Mouse (Mus musculus): ENCODE measurements around the gene Poll. TPM values are rescaled to one million over a fixed set of nuclear protein-coding genes. Genes with fewer than 3 reads are reported as not detected.

The Poll gene
- polyA plus RNA-seq, 1 experiment from 2014 or later = 12.7 TPM

- ATAC-seq (ENCODE audit: low FRiP score, low read depth) = peak; percentile 54
- H3K4me3 ChIP-seq = peak overlapping the region; percentile 32
- WGBS = under 1% methylated on average over 30 of the region's 30 CpGs
- H3K27me3 ChIP-seq = peaks cover 30% of the 10 kb centered on the region
- H3K4me2 ChIP-seq = peak overlapping the region; percentile 62
- H3K36me3 ChIP-seq = no peaks in the 10 kb centered on the region
- H3K27ac ChIP-seq (replicated peaks) = no peak overlapping the region
- no peaks in the 10 kb centered on the region for H3K9me3 ChIP-seq
- H3K4me1 ChIP-seq (replicated peaks) = peaks cover 40% of the 10 kb centered on the region
- peak overlapping the region; percentile 36 for H3K9ac ChIP-seq
Observed at GRCm38 (mm10) chr19:45544925-45545321, 15.4 kb downstream of the Poll start.

DNA sequence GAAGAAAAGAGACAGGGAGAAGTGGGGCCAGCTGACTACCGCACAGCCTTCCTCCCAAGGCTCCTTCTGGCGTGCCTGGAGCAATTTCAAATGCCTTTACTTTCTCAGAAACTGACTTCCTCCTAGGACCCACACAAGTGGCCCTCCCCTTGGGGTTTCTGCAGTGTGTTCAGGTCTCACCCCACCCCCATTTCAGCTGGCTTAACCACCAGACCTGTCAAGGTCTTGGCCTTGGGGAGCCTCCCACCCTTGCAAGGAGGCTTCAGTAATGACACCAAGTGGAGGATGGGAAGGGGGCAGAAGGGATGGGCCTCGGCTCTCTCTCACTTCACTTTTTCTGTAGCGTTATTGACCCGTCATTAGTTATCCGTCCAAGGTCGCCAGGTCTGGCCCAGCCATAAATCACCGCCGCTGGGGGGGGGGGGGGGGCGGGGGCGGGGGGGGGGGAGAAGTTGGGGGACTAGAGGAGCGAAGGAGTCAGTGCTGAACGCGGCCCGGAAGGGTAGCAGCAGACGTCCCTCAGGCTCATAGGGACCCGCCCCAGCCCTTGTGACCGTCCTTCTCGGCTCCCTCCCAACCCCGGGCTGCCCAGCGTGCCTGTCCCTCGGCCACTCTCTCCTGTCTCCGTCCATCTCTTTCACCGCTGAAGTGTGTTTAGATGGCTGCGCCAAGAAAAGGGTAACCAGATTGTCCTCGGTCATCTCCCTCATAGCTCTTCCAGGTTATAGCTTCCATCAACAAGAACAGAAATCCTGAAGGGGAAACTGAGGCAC is 16.0 kb downstream of the Poll start:
- H3K27ac ChIP-seq (replicated peaks) = no peak overlapping the region
- peaks cover 30% of the 10 kb centered on the region for H3K27me3 ChIP-seq
- H3K9me3 ChIP-seq = no peaks in the 10 kb centered on the region
- H3K36me3 ChIP-seq = no peaks in the 10 kb centered on the region
- peak overlapping the region; percentile 62 for H3K4me2 ChIP-seq
- peak overlapping the region; percentile 36 for H3K9ac ChIP-seq
- under 1% methylated on average over 19 of the region's 26 CpGs for WGBS
- ATAC-seq (ENCODE audit: low FRiP score, low read depth) = no peak
- peaks cover 44% of the 10 kb centered on the region for H3K4me1 ChIP-seq (replicated peaks)
- peak overlapping the region; percentile 32 for H3K4me3 ChIP-seq

DNA sequence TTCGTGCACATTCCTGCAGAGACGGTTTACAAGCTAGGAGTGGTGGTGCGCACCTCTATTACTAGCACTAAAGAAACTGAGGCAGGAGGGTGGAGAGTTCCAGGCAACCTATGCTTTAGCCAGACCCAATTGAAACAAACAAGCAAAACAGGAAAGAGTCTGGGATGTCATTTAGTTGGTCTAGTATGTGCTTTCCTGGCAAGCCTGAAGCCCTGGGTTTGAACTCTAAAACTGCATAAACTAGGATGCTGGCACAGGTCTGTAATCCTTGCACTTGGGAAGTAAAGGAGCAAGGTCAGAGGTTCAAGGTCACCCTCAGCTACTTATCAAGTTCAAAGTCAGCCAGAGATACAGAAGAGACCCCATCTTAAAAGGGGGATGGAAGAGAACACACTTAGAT is 18.3 kb downstream of the Poll start:
- ATAC-seq (ENCODE audit: low FRiP score, low read depth) = no peak
- Histone ChIP-seq H3K36me3 (no peaks in the 10 kb centered on the region), H3K4me3 (peak overlapping the region; percentile 41), H3K9ac (peak overlapping the region; percentile 50; the same call in 1 of the 2 replicates), H3K27me3 (peaks cover 29% of the 10 kb centered on the region), H3K4me1 (replicated peaks) (peaks cover 37% of the 10 kb centered on the region), H3K9me3 (no peaks in the 10 kb centered on the region), H3K4me2 (peak overlapping the region; percentile 84), H3K27ac (replicated peaks) (peak overlapping the region; percentile 81)
- 10% methylated on average over 3 of the region's 3 CpGs for WGBS

- H3K27me3 ChIP-seq = peaks cover 24% of the 10 kb centered on the region
- peak overlapping the region; percentile 84 for H3K4me2 ChIP-seq
- peaks cover 37% of the 10 kb centered on the region for H3K4me1 ChIP-seq (replicated peaks)
- no peaks in the 10 kb centered on the region for H3K36me3 ChIP-seq
- peak overlapping the region; percentile 81 for H3K27ac ChIP-seq (replicated peaks)
- H3K9me3 ChIP-seq = no peaks in the 10 kb centered on the region
- under 1% methylated on average over 23 of the region's 58 CpGs for WGBS
- peak overlapping the region; percentile 50 for H3K9ac ChIP-seq
- ATAC-seq (ENCODE audit: low FRiP score, low read depth) = peak; percentile 43; the same call in 1 of the 2 replicates
- H3K4me3 ChIP-seq = peak overlapping the region; percentile 41
Observed at GRCm38 (mm10) chr19:45541409-45542041, 18.8 kb downstream of the Poll start.

DNA sequence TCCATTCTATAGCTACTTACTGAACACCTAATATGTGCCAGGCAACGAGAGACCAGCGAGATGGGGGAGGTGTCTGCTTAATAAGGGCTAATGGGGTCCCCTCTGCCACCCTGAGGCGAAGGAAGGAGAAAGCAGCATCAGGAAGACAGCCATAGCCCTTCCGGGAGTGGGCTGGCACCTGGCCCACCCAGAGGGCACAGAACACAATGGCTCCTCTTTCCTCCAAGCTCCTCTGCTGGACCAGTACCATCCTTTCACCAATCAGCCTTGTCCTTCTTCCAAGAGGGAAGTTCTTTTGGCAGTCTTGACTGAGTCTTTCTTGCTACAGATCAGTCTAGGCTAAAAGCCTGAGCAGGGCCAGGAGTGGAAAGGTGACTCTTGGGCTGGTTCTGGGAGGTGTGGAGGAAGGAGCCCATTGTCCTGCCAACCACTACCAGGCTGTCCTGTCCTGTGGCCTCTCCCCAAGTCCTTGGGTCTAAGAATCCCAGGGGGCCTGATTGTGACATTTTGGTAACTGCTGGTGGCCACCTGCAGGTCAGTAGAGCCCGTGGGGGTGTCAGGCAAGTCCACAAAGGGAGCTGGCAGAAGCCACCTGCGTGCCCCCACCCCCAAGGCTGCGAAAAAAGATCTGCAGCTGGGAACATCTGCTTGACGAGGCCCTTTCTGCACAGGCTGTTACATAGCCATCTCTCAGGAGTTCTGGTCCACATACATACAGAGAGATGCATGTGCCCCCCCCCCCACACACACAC is 19.5 kb downstream of the Poll start:
- peak overlapping the region; percentile 50 for H3K9ac ChIP-seq
- H3K9me3 ChIP-seq = no peaks in the 10 kb centered on the region
- H3K27ac ChIP-seq (replicated peaks) = peak overlapping the region; percentile 81
- H3K27me3 ChIP-seq = peaks cover 17% of the 10 kb centered on the region
- WGBS = 15% methylated on average over 8 of the region's 8 CpGs
- H3K4me3 ChIP-seq = peak overlapping the region; percentile 41
- ATAC-seq (ENCODE audit: low FRiP score, low read depth) = peak; percentile 10; the same call in 1 of the 2 replicates
- no peaks in the 10 kb centered on the region for H3K36me3 ChIP-seq
- H3K4me1 ChIP-seq (replicated peaks) = peaks cover 42% of the 10 kb centered on the region
- peak overlapping the region; percentile 84 for H3K4me2 ChIP-seq

DNA sequence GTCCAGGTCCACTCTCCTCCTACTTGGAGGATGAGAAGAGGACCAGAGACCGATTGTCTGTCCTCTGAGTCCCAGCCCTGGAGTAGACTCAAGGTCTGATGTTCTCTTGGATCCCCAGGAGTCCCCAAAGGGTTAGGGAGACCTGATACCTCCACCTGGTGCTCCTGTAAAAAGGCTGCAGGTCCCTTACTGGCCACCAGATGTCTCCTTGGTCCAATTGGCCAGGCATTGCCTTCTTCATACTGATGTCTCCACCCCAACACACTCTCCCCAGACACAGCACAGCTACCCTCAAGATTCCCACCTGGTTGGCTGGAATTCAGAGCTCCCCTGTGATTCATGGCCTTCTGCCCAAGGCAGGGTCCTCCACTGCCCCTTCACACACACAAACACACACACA is 22.8 kb downstream of the Poll start:
- Histone ChIP-seq H3K4me1 (replicated peaks) (peaks cover 48% of the 10 kb centered on the region), H3K9me3 (no peaks in the 10 kb centered on the region)
- no peak for ATAC-seq (ENCODE audit: low FRiP score, low read depth)

DNA sequence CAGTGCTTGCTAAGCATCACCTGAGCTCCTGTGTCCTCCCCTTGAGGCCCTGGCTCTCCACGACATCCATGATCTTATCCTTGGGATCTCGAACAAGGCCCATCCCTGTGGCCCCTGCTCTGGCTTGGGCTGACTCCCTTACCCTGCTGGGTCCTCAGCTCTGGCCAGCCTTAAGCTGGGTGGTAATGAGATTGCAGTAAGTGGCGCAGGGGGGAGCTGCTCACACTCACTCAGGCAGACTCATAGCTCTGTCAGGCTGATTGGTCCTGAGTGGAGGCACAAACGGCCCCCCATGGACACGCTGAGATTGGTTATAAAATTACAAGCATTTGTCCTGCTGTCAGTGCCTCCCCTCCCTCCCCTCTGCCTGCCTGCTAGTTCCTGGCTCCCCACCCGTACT is 24.4 kb downstream of the Poll start:
- H3K36me3 ChIP-seq = no peaks in the 10 kb centered on the region
- ATAC-seq (ENCODE audit: low FRiP score, low read depth) = 0 out of 2 replicates have a peak, but pooled peaks have one; percentile 46
- no peaks in the 10 kb centered on the region for H3K9me3 ChIP-seq
- peak overlapping the region; percentile 49; the same call in 1 of the 2 replicates for H3K27ac ChIP-seq (replicated peaks)
- H3K4me1 ChIP-seq (replicated peaks) = peaks cover 34% of the 10 kb centered on the region
- no peaks in the 10 kb centered on the region for H3K27me3 ChIP-seq
- H3K9ac ChIP-seq = no peak overlapping the region
- 42% methylated on average over 6 of the region's 6 CpGs for WGBS
- H3K4me3 ChIP-seq = no peak overlapping the region
- H3K4me2 ChIP-seq = no peak overlapping the region

More for the DNA sequence above, 22.8 kb downstream of the Poll start:
- no peak overlapping the region for H3K9ac ChIP-seq
- H3K4me2 ChIP-seq = no peak overlapping the region
- H3K36me3 ChIP-seq = no peaks in the 10 kb centered on the region
- H3K27me3 ChIP-seq = peaks cover under 1% of the 10 kb centered on the region; the same call in 1 of the 2 replicates
- no peak overlapping the region for H3K4me3 ChIP-seq
- no peak overlapping the region for H3K27ac ChIP-seq (replicated peaks)
- 82% methylated on average over 1 of the region's 1 CpGs for WGBS

- peaks cover 28% of the 10 kb centered on the region for H3K4me1 ChIP-seq (replicated peaks)
- no peak overlapping the region for H3K27ac ChIP-seq (replicated peaks)
- H3K9ac ChIP-seq = no peak overlapping the region
- no peak overlapping the region for H3K4me3 ChIP-seq
- no peak for ATAC-seq (ENCODE audit: low FRiP score, low read depth)
- no peaks in the 10 kb centered on the region for H3K36me3 ChIP-seq
- WGBS = 71% methylated on average over 8 of the region's 8 CpGs
- H3K9me3 ChIP-seq = no peaks in the 10 kb centered on the region
- no peak overlapping the region for H3K4me2 ChIP-seq
- no peaks in the 10 kb centered on the region for H3K27me3 ChIP-seq
Observed at GRCm38 (mm10) chr19:45535214-45535735, 25.1 kb downstream of the Poll start.

DNA sequence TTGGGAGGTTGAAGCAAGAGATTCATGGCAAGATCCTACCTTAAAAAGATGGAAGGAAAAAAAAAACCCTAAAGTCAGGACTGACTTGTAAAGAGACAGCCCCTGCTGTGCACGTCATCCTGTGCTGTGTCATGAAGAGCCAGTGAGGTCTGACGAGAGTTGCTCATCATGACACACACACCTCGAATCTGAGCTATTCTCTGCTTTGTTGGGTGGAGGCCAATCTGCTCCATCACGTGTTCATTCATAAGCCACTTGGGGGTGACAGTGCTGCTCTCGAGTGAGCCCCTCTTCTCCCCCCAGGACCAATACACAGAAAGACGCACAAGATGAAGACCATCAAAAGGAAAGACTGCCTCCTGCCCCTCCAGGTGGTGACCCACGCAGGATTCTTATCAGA is 26.7 kb downstream of the Poll start:
- H3K9ac ChIP-seq = no peak overlapping the region
- H3K9me3 ChIP-seq = no peaks in the 10 kb centered on the region
- no peaks in the 10 kb centered on the region for H3K27me3 ChIP-seq
- no peak overlapping the region for H3K27ac ChIP-seq (replicated peaks)
- H3K4me1 ChIP-seq (replicated peaks) = peaks cover 20% of the 10 kb centered on the region; the same call in 1 of the 2 replicates
- ATAC-seq (ENCODE audit: low FRiP score, low read depth) = no peak
- 64% methylated on average over 7 of the region's 7 CpGs for WGBS
- no peak overlapping the region for H3K4me3 ChIP-seq
- no peak overlapping the region for H3K4me2 ChIP-seq
- peaks cover 6% of the 10 kb centered on the region for H3K36me3 ChIP-seq

- no peak overlapping the region for H3K27ac ChIP-seq (replicated peaks)
- ATAC-seq (ENCODE audit: low FRiP score, low read depth) = no peak
- no peak overlapping the region for H3K4me3 ChIP-seq
- no peak overlapping the region for H3K9ac ChIP-seq
- H3K36me3 ChIP-seq = peaks cover 26% of the 10 kb centered on the region
- H3K9me3 ChIP-seq = no peaks in the 10 kb centered on the region
- no peak overlapping the region for H3K4me2 ChIP-seq
- 76% methylated on average over 6 of the region's 6 CpGs for WGBS
- peaks cover 20% of the 10 kb centered on the region; the same call in 1 of the 2 replicates for H3K4me1 ChIP-seq (replicated peaks)
- H3K27me3 ChIP-seq = no peaks in the 10 kb centered on the region
Observed at GRCm38 (mm10) chr19:45531554-45531953, 28.8 kb downstream of the Poll start.

- Histone ChIP-seq H3K4me3 (no peak overlapping the region), H3K36me3 (peaks cover 30% of the 10 kb centered on the region), H3K9ac (no peak overlapping the region), H3K4me1 (replicated peaks) (peaks cover 12% of the 10 kb centered on the region; the same call in 1 of the 2 replicates), H3K4me2 (no peak overlapping the region), H3K9me3 (no peaks in the 10 kb centered on the region), H3K27me3 (no peaks in the 10 kb centered on the region), H3K27ac (replicated peaks) (no peak overlapping the region)
- WGBS = 86% methylated on average over 15 of the region's 15 CpGs
- ATAC-seq (ENCODE audit: low FRiP score, low read depth) = no peak
Observed at GRCm38 (mm10) chr19:45530200-45530995, 29.9 kb downstream of the Poll start.

Measured in hindbrain, embryonic 15.5 days (tissue).